Mouse (Mus musculus) common myeloid progenitor, adult 5-6 weeks (primary cell): Measurements from ENCODE around the gene Spata5. TPM values are rescaled to one million over a fixed set of nuclear protein-coding genes. Genes with fewer than 3 reads are reported as not detected.
"Not testable (repeated sequence)": the region's sequence is repeated elsewhere in the genome, so short reads cannot be mapped to it uniquely, and the experiment has no call there.

ENCODE experiments used
- ATAC-seq: replicated peaks from 2 replicates; pipeline ENCODE4 v1.8.0; 2016; ENCODE audit warnings: low read depth, mild to moderate bottlenecking, moderate TSS enrichment, inconsistent platforms; ENCODE audit not compliant: poor library complexity, severe bottlenecking
- total RNA-seq: library from RNA; stranded (forward); fragments of 200-1000, 187-1606 nt; gene quantifications from 2 replicates; pipeline ENCODE4 v1.2.3, GENCODE M21; 2017

The Spata5 gene
- total RNA-seq, 1 experiment from 2014 or later = 222 TPM

- ATAC-seq = no peak
Observed at GRCm38 (mm10) chr3:37500939-37501338, 81.2 kb downstream of the Spata5 start.

- peak; percentile 78; the same call in 1 of the 2 replicates for ATAC-seq
Observed at GRCm38 (mm10) chr3:37502552-37502951, 82.9 kb downstream of the Spata5 start.

GRCm38 (mm10) chr3:37503846-37504245 is 84.2 kb downstream of the Spata5 start:
- no peak for ATAC-seq

GRCm38 (mm10) chr3:37510055-37511032 is 90.6 kb downstream of the Spata5 start:
- ATAC-seq = peak; percentile 65; the same call in 1 of the 2 replicates

GRCm38 (mm10) chr3:37515485-37515884 is 95.8 kb downstream of the Spata5 start:
- peak; percentile 92 for ATAC-seq

GRCm38 (mm10) chr3:37516379-37516778 is 96.7 kb downstream of the Spata5 start:
- no peak for ATAC-seq

- no peak for ATAC-seq
Observed at GRCm38 (mm10) chr3:37518611-37519010, 98.9 kb downstream of the Spata5 start.

GRCm38 (mm10) chr3:37520334-37521023 is 100.8 kb downstream of the Spata5 start:
- ATAC-seq = no peak

- ATAC-seq = peak; percentile 76
Observed at GRCm38 (mm10) chr3:37532079-37532478, 112.4 kb downstream of the Spata5 start.

- not testable (repeated sequence) for ATAC-seq
Observed at GRCm38 (mm10) chr3:37540701-37541100, 121.0 kb downstream of the Spata5 start.

GRCm38 (mm10) chr3:37546351-37546750 is 126.7 kb downstream of the Spata5 start:
- ATAC-seq = no peak

- ATAC-seq = peak; percentile 49; the same call in 1 of the 2 replicates
Observed at GRCm38 (mm10) chr3:37550190-37550589, 130.5 kb downstream of the Spata5 start.

- no peak for ATAC-seq
Observed at GRCm38 (mm10) chr3:37550594-37550993, 130.9 kb downstream of the Spata5 start.

GRCm38 (mm10) chr3:37551486-37551885 is 131.8 kb downstream of the Spata5 start:
- no peak for ATAC-seq

GRCm38 (mm10) chr3:37552244-37552643 is 132.5 kb downstream of the Spata5 start:
- no peak for ATAC-seq

- ATAC-seq = peak; percentile 63
Observed at GRCm38 (mm10) chr3:37553371-37554033, 133.8 kb downstream of the Spata5 start.

- ATAC-seq = peak; percentile 40
Observed at GRCm38 (mm10) chr3:37556412-37557113, 136.9 kb downstream of the Spata5 start.

- 0 out of 2 replicates have a peak, but pooled peaks have one; percentile 6 for ATAC-seq
Observed at GRCm38 (mm10) chr3:37557741-37558479, 138.2 kb downstream of the Spata5 start.

- ATAC-seq = peak; percentile 41
Observed at GRCm38 (mm10) chr3:37559339-37559738, 139.6 kb downstream of the Spata5 start.
